Mouse (Mus musculus): ENCODE results near the gene Stap2. TPM values are rescaled to one million over a fixed set of nuclear protein-coding genes. Genes with fewer than 3 reads are reported as not detected.

Gene Stap2
- polyA plus RNA-seq, 1 experiment from 2014 or later = 25.4 TPM

DNA sequence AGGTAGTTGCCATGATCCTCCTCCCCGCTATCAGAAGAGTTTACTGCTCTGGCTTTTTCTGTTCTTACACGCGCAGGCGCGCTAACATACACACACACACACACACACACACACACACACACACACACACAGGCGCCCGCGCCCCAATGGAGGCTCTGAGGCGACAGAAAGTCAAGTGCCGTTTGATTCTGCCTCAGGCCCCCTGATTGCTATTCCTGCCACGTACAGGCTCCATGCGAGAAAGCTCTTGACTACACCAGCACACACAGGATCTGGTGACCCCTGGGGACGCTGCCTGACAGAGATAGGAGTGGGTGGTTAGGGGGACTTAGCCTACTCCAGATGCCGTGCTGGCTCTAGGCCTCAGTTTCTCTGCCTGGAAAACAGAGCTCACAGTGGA, 35.8 kb downstream of the Stap2 start:
- H3K4me3 ChIP-seq (ENCODE audit: low read length) = no peak overlapping the region
- no peak overlapping the region for H3K27ac ChIP-seq (ENCODE audit: low read length)
- H3K27me3 ChIP-seq (ENCODE audit: control insufficient read depth, insufficient read depth, low read depth, low read length) = peaks cover 12% of the 10 kb centered on the region
- H3K9me3 ChIP-seq (ENCODE audit: control insufficient read depth, low read length) = no peaks in the 10 kb centered on the region
- 47% methylated on average over 14 of the region's 14 CpGs for WGBS
- H3K36me3 ChIP-seq (ENCODE audit: control insufficient read depth, insufficient read depth, low read length) = 0 out of 2 replicates have a peak, but pooled peaks cover 5% of the 10 kb centered on the region
- no peak for ATAC-seq (ENCODE audit: low read depth)
- peaks cover 11% of the 10 kb centered on the region; the same call in 1 of the 2 replicates for H3K4me1 ChIP-seq (replicated peaks; ENCODE audit: control insufficient read depth, insufficient read depth, low read length)
- no peak overlapping the region for H3K4me2 ChIP-seq (ENCODE audit: low read depth, low read length)
- H3K9ac ChIP-seq (ENCODE audit: low read length) = no peak overlapping the region

DNA sequence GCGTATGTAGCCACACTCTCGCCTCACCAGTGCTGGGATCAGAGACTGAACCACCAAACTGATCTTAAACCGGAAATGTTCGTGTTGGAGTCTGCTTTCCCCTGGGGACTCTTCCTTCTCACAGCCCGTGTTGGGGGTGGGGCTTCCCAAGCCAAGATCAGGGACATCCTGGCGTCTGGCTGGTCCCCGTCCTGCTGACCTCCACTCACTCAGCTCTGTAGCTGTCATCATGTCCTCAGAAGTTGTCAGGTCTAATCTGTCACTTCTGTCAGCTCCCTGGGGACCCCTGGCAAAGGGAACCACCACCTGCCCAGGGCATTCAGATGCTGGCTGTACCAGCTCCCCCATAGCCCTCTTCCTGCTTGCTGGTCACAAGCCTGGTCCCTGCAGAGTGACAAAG, 37.2 kb downstream of the Stap2 start:
- WGBS = 41% methylated on average over 7 of the region's 7 CpGs
- Histone ChIP-seq H3K4me3 (ENCODE audit: low read length) (no peak overlapping the region), H3K4me2 (ENCODE audit: low read depth, low read length) (no peak overlapping the region), H3K9ac (ENCODE audit: low read length) (no peak overlapping the region), H3K36me3 (ENCODE audit: control insufficient read depth, insufficient read depth, low read length) (0 out of 2 replicates have a peak, but pooled peaks cover 5% of the 10 kb centered on the region), H3K9me3 (ENCODE audit: control insufficient read depth, low read length) (no peaks in the 10 kb centered on the region), H3K27ac (ENCODE audit: low read length) (no peak overlapping the region), H3K27me3 (ENCODE audit: control insufficient read depth, insufficient read depth, low read depth, low read length) (peaks cover 12% of the 10 kb centered on the region), H3K4me1 (replicated peaks; ENCODE audit: control insufficient read depth, insufficient read depth, low read length) (peaks cover 11% of the 10 kb centered on the region; the same call in 1 of the 2 replicates)
- no peak for ATAC-seq (ENCODE audit: low read depth)

DNA sequence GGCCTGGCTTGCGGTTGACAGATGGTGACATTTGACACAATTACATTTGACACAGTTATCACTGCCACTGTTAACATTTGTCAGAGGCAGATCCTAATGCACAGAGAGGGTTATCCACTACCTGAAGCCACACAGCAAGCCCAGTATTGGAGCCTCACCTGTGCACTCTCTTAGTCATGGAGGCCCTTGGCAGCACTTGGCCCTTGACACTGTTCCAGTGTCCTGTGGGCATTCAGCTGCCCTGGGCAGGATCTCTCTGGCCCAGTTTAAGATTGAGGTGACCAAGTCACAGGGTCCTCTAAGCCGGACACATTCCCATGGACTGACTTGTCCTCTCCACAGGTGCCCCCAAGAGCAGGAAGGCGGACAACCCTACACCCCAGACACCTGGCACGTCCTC, 38.2 kb downstream of the Stap2 start:
- no peak overlapping the region for H3K27ac ChIP-seq (ENCODE audit: low read length)
- no peak for ATAC-seq (ENCODE audit: low read depth)
- H3K36me3 ChIP-seq (ENCODE audit: control insufficient read depth, insufficient read depth, low read length) = peaks cover 8% of the 10 kb centered on the region; the same call in 1 of the 2 replicates
- H3K27me3 ChIP-seq (ENCODE audit: control insufficient read depth, insufficient read depth, low read depth, low read length) = peaks cover 12% of the 10 kb centered on the region
- WGBS = 95% methylated on average over 4 of the region's 4 CpGs
- H3K9me3 ChIP-seq (ENCODE audit: control insufficient read depth, low read length) = no peaks in the 10 kb centered on the region
- H3K9ac ChIP-seq (ENCODE audit: low read length) = no peak overlapping the region
- no peak overlapping the region for H3K4me2 ChIP-seq (ENCODE audit: low read depth, low read length)
- H3K4me3 ChIP-seq (ENCODE audit: low read length) = no peak overlapping the region
- H3K4me1 ChIP-seq (replicated peaks; ENCODE audit: control insufficient read depth, insufficient read depth, low read length) = peaks cover 11% of the 10 kb centered on the region; the same call in 1 of the 2 replicates

DNA sequence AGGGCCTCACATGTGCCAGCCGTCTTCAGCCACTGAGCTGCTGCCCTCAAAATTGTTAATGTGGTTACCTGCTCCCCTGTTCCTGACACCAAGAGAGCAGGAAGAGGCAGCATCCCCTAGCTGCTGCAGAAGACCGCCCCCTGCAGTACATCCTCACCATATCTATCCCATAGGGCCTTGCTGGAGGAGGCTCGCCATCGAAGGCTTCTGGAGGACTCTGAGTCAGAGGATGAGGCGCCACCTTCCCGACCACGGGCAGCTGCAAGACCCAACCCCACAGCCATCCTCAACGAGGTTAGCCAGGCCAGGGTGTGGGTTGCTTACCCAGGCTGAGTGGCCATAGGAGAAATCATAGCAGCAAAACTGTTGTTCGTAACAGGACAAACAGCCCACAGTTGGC, 40.4 kb downstream of the Stap2 start:
- Histone ChIP-seq H3K27me3 (ENCODE audit: control insufficient read depth, insufficient read depth, low read depth, low read length) (peaks cover 4% of the 10 kb centered on the region), H3K4me1 (replicated peaks; ENCODE audit: control insufficient read depth, insufficient read depth, low read length) (peaks cover 5% of the 10 kb centered on the region), H3K9me3 (ENCODE audit: control insufficient read depth, low read length) (no peaks in the 10 kb centered on the region), H3K4me3 (ENCODE audit: low read length) (no peak overlapping the region), H3K9ac (ENCODE audit: low read length) (no peak overlapping the region), H3K27ac (ENCODE audit: low read length) (no peak overlapping the region), H3K36me3 (ENCODE audit: control insufficient read depth, insufficient read depth, low read length) (peaks cover 14% of the 10 kb centered on the region), H3K4me2 (ENCODE audit: low read depth, low read length) (no peak overlapping the region)
- ATAC-seq (ENCODE audit: low read depth) = no peak
- 81% methylated on average over 9 of the region's 9 CpGs for WGBS

DNA sequence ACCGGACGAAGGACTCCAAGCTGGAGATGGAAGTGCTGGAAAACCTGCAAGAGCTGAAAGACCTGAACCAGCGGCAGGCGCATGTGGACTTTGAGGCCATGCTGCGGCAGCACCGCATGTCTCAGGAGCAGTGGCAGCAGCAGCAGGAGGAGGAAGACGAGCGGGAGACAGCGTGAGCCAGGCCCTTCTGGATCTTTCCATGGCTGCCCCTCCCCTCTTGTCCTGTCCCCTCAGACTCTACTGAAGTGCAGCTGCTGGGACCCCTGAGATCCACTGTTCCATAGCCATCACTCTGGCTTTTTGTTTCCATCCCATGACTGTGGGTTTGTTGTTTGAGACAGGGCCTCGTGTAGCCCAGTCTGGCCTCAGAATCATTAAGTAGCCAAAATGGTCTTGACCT, 40.9 kb downstream of the Stap2 start:
- Histone ChIP-seq H3K9me3 (ENCODE audit: control insufficient read depth, low read length) (no peaks in the 10 kb centered on the region), H3K27ac (ENCODE audit: low read length) (no peak overlapping the region), H3K4me2 (ENCODE audit: low read depth, low read length) (no peak overlapping the region), H3K36me3 (ENCODE audit: control insufficient read depth, insufficient read depth, low read length) (peaks cover 14% of the 10 kb centered on the region), H3K9ac (ENCODE audit: low read length) (no peak overlapping the region), H3K27me3 (ENCODE audit: control insufficient read depth, insufficient read depth, low read depth, low read length) (peaks cover under 1% of the 10 kb centered on the region), H3K4me1 (replicated peaks; ENCODE audit: control insufficient read depth, insufficient read depth, low read length) (peaks cover 8% of the 10 kb centered on the region), H3K4me3 (ENCODE audit: low read length) (no peak overlapping the region)
- WGBS = 95% methylated on average over 10 of the region's 10 CpGs
- ATAC-seq (ENCODE audit: low read depth) = no peak

DNA sequence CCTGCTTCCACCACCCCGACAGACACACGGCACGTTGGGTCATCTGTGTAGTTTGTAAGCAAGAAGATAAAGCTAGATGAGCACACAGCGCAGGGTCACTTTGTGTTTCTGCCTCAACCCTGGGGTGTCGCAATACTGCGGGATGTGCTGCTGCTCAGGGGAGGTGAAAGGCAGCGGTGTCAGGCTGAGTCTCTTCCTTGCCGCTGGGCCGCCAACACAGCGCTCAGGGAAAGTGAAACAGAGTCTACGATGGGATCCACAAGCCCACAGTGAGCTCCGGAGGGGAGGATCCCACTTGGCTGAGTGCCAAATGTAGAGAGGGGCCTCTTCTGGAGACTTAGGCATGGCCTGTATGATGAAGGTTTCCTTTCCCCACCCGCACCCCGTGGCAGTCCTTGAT, 42.2 kb downstream of the Stap2 start:
- H3K27me3 ChIP-seq (ENCODE audit: control insufficient read depth, insufficient read depth, low read depth, low read length) = no peaks in the 10 kb centered on the region
- no peak overlapping the region for H3K4me2 ChIP-seq (ENCODE audit: low read depth, low read length)
- WGBS = 48% methylated on average over 14 of the region's 14 CpGs
- no peak overlapping the region for H3K4me3 ChIP-seq (ENCODE audit: low read length)
- H3K36me3 ChIP-seq (ENCODE audit: control insufficient read depth, insufficient read depth, low read length) = peaks cover 14% of the 10 kb centered on the region
- H3K27ac ChIP-seq (ENCODE audit: low read length) = no peak overlapping the region
- H3K4me1 ChIP-seq (replicated peaks; ENCODE audit: control insufficient read depth, insufficient read depth, low read length) = peaks cover 11% of the 10 kb centered on the region
- H3K9me3 ChIP-seq (ENCODE audit: control insufficient read depth, low read length) = no peaks in the 10 kb centered on the region
- ATAC-seq (ENCODE audit: low read depth) = no peak
- H3K9ac ChIP-seq (ENCODE audit: low read length) = no peak overlapping the region

DNA sequence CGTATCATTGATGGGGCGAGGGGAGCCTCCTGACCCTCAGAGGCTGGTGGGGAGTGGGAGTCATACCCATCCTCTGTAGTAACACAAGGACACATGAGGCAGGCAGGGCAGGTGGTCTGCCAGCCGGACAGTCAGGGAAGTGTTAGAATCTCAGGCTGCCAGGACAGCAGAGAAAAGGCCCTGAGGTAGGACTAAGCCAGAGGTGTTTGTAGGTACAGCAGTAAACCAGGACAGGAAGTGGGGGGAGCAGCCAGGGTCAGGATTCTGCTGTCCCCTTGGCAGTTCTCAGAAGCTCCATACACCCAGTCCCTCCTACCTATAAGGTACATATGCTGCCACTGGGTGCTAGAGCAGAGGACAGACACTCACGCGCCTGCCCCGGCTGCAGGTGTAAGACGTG, 43.8 kb downstream of the Stap2 start:
- H3K4me2 ChIP-seq (ENCODE audit: low read depth, low read length) = no peak overlapping the region
- H3K4me3 ChIP-seq (ENCODE audit: low read length) = no peak overlapping the region
- no peaks in the 10 kb centered on the region for H3K9me3 ChIP-seq (ENCODE audit: control insufficient read depth, low read length)
- no peak for ATAC-seq (ENCODE audit: low read depth)
- H3K36me3 ChIP-seq (ENCODE audit: control insufficient read depth, insufficient read depth, low read length) = peaks cover 14% of the 10 kb centered on the region
- H3K4me1 ChIP-seq (replicated peaks; ENCODE audit: control insufficient read depth, insufficient read depth, low read length) = peaks cover 15% of the 10 kb centered on the region
- no peaks in the 10 kb centered on the region for H3K27me3 ChIP-seq (ENCODE audit: control insufficient read depth, insufficient read depth, low read depth, low read length)
- no peak overlapping the region for H3K27ac ChIP-seq (ENCODE audit: low read length)
- no peak overlapping the region for H3K9ac ChIP-seq (ENCODE audit: low read length)
- WGBS = 91% methylated on average over 7 of the region's 7 CpGs

DNA sequence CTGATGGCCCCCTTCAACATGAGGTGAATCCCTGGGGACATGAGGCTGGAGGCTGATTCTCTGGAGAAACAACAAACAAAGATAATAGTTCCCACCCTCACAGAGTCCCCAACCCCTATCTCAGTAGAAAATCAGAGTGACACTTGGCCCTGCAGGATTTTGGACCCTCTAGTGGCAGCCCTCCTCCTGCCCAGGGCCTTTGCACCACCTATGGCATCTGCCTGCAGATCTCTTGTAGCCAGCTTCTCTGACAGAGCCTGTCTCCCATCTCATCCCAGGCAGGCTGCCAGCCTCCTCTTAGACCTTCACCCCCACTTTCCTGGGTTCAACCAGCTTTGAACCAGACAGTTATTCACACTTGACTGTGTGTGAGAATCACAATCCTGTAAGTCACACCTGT, 44.6 kb downstream of the Stap2 start:
- ATAC-seq (ENCODE audit: low read depth) = no peak
- Histone ChIP-seq H3K36me3 (ENCODE audit: control insufficient read depth, insufficient read depth, low read length) (peaks cover 12% of the 10 kb centered on the region), H3K4me3 (ENCODE audit: low read length) (no peak overlapping the region), H3K4me2 (ENCODE audit: low read depth, low read length) (no peak overlapping the region), H3K9me3 (ENCODE audit: control insufficient read depth, low read length) (no peaks in the 10 kb centered on the region), H3K4me1 (replicated peaks; ENCODE audit: control insufficient read depth, insufficient read depth, low read length) (peaks cover 15% of the 10 kb centered on the region), H3K9ac (ENCODE audit: low read length) (no peak overlapping the region), H3K27me3 (ENCODE audit: control insufficient read depth, insufficient read depth, low read depth, low read length) (no peaks in the 10 kb centered on the region), H3K27ac (ENCODE audit: low read length) (no peak overlapping the region)

DNA sequence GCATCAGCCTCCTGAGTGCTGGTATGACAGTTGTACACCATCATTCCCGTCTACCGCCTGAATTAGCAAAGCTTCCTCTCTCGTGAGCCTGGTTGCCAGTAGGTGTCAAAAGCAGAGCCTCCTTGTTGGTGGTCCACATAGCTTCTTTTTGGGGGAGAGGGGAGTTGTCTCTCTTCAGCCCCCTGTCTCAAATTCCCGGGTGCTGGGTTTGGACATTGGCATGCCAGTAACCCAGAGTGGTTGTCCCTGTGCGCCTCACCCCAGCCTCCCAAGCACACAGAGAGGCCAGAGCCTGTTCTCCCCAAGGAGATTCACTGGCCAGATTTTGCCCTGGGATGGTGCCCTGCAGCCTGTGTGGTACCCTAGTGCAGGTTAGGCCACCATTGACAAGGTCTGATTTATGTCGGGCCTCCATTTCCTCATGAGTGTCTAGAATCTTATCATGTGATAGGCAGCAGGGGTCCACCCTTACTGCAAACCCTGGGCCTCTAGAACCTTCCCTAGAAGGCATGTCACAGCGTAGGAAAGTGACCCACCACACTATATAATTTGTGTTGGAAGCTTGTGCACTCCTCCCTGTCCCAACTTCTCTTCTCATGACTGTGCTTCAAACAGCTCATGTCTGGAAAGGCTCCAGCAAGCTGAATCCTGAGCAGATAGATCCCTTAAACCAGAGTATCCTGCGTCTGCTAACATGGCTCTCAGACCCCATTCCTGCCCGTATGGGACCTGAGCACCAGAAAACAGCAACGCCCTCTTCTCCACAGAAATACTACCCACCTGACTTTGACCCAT, 45.2 kb downstream of the Stap2 start:
- H3K27me3 ChIP-seq (ENCODE audit: control insufficient read depth, insufficient read depth, low read depth, low read length) = peaks cover 4% of the 10 kb centered on the region; the same call in 1 of the 2 replicates
- H3K4me3 ChIP-seq (ENCODE audit: low read length) = peak overlapping the region; percentile 69
- no peak for ATAC-seq (ENCODE audit: low read depth)
- peak overlapping the region; percentile 99; the same call in 1 of the 2 replicates for H3K27ac ChIP-seq (ENCODE audit: low read length)
- WGBS = 67% methylated on average over 10 of the region's 10 CpGs
- peaks cover 15% of the 10 kb centered on the region for H3K4me1 ChIP-seq (replicated peaks; ENCODE audit: control insufficient read depth, insufficient read depth, low read length)
- H3K9ac ChIP-seq (ENCODE audit: low read length) = peak overlapping the region; percentile 76
- no peaks in the 10 kb centered on the region for H3K9me3 ChIP-seq (ENCODE audit: control insufficient read depth, low read length)
- peak overlapping the region; percentile 64 for H3K4me2 ChIP-seq (ENCODE audit: low read depth, low read length)
- H3K36me3 ChIP-seq (ENCODE audit: control insufficient read depth, insufficient read depth, low read length) = peaks cover 12% of the 10 kb centered on the region

Data from lung, embryonic 16.5 days (tissue).